Mouse (Mus musculus): ENCODE measurements around the gene Tacr1. TPM values are rescaled to one million over a fixed set of nuclear protein-coding genes. Genes with fewer than 3 reads are reported as not detected.
"Not testable (repeated sequence)": the region's sequence is repeated elsewhere in the genome, so short reads cannot be mapped to it uniquely, and the experiment has no call there.

The Tacr1 gene
- polyA plus RNA-seq (2016; fragmentation: Nextera tagmentation; extraction: Ambion mirVana), result 2.7 and 2.8 TPM in 2 replicates

DNA sequence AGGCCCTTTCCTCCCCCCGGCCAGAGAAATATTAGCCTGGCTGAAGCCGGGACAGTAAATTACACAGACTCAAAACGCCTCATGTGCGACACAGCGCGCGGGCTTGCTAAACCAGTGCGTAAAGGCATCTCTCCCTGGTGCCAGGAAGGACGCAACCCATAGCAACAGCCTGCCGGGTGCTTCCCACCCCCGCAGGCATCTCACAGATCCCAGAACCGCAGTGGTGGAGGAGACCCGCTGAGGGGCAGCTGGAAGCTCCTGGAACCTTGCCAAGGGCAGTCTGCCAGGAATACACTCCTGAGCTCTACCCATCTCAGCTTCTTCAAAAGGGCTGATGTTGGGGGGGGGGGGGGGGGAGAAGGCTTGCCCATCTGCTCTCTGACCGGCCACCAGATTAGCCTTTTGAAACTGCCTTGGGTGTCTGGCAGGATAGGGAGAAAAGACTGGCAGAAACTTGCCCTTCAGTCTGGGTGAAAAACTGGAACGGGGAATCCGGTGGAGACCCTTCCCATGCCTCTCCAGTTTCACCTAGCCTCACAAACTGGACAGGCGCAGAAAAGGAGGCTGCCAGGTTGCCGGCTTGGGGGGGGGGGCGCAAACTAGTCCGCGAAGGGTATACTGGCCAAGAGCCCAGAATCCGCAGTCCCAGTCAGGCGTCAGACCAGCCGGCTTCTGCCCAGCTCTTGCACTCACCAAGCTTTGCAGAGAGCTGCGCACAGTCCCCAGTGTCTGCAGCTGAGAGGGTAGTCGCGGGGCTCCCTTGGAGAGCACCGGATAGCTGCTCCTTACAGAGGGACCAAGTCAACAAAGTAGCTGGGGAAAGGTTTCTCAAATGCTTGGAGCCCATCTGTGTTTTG is at the start of gene Tacr1:
Gene Tacr1 (plus strand): TSS at position 740 of the 857 bp plus-strand sequence.
- H3K9me3 ChIP-seq (replicated peaks), result no peaks in the 10 kb centered on the region
- peak within 1 kb of the TSS; percentile 37 for H3K4me3 ChIP-seq
- peak within 1 kb of the TSS; percentile 50 for H3K9ac ChIP-seq
- peak within 1 kb of the TSS; percentile 60 for H3K27ac ChIP-seq
- peaks cover 53% of the 10 kb centered on the region for H3K27me3 ChIP-seq
- H3K36me3 ChIP-seq, result no peaks in the 10 kb centered on the region
- peak within 1 kb of the TSS; percentile 79 for H3K4me2 ChIP-seq (replicated peaks)
- ATAC-seq (ENCODE audit: low FRiP score), result peak; percentile 96
- WGBS, result under 1% methylated on average over 28 of the region's 28 CpGs
- peaks cover 29% of the 10 kb centered on the region for H3K4me1 ChIP-seq

DNA sequence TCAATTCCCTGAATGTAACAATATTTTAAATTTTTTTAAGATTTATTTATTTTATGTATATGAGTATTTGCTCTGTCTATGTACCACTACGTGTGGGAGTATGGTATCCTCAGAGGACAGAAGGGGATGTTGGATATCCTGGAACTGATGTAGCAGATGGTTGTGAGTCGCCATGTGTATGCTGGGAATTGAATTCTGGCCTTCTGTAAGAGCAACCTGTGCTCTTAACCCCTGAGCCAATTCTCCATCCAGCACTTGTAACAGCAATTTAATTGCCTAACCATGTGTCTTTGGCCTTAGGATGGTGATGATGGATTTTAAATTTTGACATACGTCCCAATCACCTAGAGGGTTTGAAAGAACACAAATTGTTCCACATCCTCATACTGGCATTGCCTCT is 26.0 kb upstream of the Tacr1 start:
- no peak overlapping the region for H3K9ac ChIP-seq
- H3K27ac ChIP-seq, result no peak overlapping the region
- no peaks in the 10 kb centered on the region for H3K27me3 ChIP-seq
- H3K4me1 ChIP-seq, result no peaks in the 10 kb centered on the region
- 92% methylated on average over 3 of the region's 3 CpGs for WGBS
- no peak overlapping the region for H3K4me3 ChIP-seq
- no peak for ATAC-seq (ENCODE audit: low FRiP score)
- no peaks in the 10 kb centered on the region for H3K9me3 ChIP-seq (replicated peaks)
- H3K36me3 ChIP-seq, result no peaks in the 10 kb centered on the region
- H3K4me2 ChIP-seq (replicated peaks), result no peak overlapping the region

DNA sequence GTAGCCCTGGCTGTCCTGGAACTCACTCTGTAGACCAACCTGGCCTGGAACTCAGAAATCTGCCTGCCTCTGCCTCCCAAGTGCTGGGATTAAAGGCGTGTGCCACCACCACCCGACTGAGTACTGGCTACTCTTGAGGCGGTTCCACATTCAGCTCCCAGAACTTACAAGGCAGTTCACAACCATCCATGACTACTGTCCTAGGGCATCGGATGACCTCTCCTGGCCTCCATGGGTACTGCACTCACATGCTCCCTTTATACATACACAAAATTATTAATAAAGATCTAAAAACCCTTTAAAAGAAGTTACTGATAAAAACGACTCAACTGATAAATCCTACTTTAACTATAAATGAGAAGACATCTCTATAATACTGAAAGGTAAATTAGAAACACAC is 18.6 kb upstream of the Tacr1 start:
- ATAC-seq (ENCODE audit: low FRiP score), result no peak
- no peak overlapping the region for H3K9ac ChIP-seq
- H3K4me1 ChIP-seq, result no peaks in the 10 kb centered on the region
- no peaks in the 10 kb centered on the region; the same call in 1 of the 2 replicates for H3K9me3 ChIP-seq (replicated peaks)
- H3K36me3 ChIP-seq, result no peaks in the 10 kb centered on the region
- H3K27me3 ChIP-seq, result no peaks in the 10 kb centered on the region
- H3K4me2 ChIP-seq (replicated peaks), result no peak overlapping the region
- WGBS, result 91% methylated on average over 5 of the region's 5 CpGs
- H3K27ac ChIP-seq, result no peak overlapping the region
- H3K4me3 ChIP-seq, result no peak overlapping the region

DNA sequence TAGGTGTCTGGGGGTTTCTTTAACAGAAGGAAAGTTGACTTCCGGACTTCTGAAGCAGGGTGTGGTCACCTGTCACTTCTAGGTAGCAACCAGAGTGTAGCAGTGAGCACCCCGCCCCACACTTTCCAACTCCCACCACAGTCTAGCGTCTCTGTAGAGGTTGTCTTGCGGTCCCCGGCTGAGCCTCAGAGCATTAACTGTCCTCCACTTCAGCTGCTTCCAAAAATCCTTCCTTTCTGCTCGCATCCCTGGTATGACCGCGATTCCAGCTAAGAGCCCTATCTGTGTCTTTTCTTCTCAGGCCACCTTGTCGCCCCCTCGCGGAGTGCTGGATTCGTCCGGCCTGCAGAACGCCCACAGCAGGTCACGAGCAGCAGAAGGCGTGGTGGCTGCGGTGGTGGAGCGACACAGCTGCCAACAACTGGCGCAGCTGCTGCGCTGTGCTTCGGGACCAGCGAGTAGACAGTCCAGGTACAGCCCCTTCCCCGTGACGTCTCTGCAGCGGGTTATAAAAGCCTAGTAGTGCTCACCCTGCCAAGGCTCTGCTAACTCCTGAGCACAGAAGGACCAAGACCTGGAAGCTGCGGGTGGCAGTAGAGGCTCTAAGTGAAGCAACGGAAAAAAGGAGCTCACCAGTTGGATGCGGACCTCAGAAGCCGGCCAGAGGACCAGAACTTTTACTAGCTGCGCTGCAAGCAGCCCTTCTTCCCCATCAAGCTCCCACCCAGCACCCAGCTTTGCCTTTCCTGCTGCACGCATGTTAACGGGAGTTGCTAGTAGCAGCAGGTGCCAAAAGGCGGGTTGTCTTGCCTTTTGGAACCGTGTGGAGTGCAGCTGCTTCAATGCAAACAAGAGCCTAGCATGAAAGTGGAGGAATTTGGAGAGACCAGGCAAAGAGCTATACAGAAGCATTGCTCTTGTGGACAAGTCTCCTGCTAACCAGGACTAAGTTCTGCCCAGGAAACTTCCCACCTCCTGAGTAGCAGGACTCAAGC is 664 bp downstream of the Tacr1 start:
- WGBS, result 2% methylated on average over 34 of the region's 34 CpGs
- peak overlapping the region; percentile 79 for H3K4me2 ChIP-seq (replicated peaks)
- no peaks in the 10 kb centered on the region for H3K36me3 ChIP-seq
- H3K9ac ChIP-seq, result peak overlapping the region; percentile 50
- no peaks in the 10 kb centered on the region for H3K9me3 ChIP-seq (replicated peaks)
- ATAC-seq (ENCODE audit: low FRiP score), result peak; percentile 35
- H3K27me3 ChIP-seq, result peaks cover 53% of the 10 kb centered on the region
- peak overlapping the region; percentile 37 for H3K4me3 ChIP-seq
- H3K4me1 ChIP-seq, result peaks cover 29% of the 10 kb centered on the region
- H3K27ac ChIP-seq, result peak overlapping the region; percentile 60

- H3K27me3 ChIP-seq, result no peaks in the 10 kb centered on the region
- 77% methylated on average over 6 of the region's 6 CpGs for WGBS
- no peak overlapping the region for H3K4me3 ChIP-seq
- H3K4me1 ChIP-seq, result no peaks in the 10 kb centered on the region
- ATAC-seq (ENCODE audit: low FRiP score), result no peak
- H3K27ac ChIP-seq, result no peak overlapping the region
- no peak overlapping the region for H3K9ac ChIP-seq
- H3K9me3 ChIP-seq (replicated peaks), result no peaks in the 10 kb centered on the region
- H3K36me3 ChIP-seq, result no peaks in the 10 kb centered on the region
- no peak overlapping the region for H3K4me2 ChIP-seq (replicated peaks)
Observed at GRCm38 (mm10) chr6:82418367-82418766, 16.2 kb downstream of the Tacr1 start.

DNA sequence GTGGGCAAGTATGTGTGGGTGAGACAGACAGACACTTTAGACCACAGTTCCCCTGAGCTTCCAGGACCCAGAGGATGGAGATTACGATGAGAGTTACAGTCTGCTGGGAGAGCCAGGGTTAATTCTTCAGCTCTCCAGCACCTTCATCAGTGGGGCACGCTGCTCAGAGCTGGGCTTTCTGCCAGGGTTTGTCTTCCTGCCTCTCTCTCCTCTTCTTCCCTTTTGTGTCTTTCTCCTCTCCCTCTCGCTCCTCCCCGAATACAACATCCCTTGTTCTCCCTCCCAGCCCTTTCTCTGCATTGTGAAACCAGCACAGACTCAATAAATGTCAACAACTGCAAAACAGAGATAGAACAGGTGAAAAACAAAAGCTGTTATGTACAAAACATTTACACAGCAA is 18.1 kb downstream of the Tacr1 start:
- H3K27me3 ChIP-seq, result no peaks in the 10 kb centered on the region
- H3K4me1 ChIP-seq, result no peaks in the 10 kb centered on the region
- no peak overlapping the region for H3K27ac ChIP-seq
- H3K9me3 ChIP-seq (replicated peaks), result no peaks in the 10 kb centered on the region; the same call in 1 of the 2 replicates
- H3K9ac ChIP-seq, result no peak overlapping the region
- WGBS, result 61% methylated on average over 4 of the region's 4 CpGs
- H3K36me3 ChIP-seq, result no peaks in the 10 kb centered on the region
- no peak overlapping the region for H3K4me2 ChIP-seq (replicated peaks)
- ATAC-seq (ENCODE audit: low FRiP score), result no peak
- H3K4me3 ChIP-seq, result no peak overlapping the region

DNA sequence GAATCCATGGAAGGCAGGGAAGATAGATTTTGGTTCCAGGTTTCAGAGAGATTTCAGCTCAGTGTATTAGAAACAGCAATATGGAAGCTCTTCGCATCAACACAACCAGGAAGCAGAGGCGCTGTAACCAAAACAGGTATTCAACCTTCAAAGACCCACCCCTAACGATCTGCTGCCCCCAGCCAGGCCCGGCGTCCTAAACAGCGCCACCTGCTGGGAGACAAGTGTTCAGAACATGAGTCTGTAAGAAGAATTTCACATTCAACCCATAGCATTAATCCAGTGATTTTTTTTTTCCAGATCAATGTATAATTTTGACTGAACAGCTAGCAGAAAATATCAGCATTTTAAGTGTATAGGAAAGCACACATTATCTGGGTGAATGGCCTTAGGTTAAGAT is 26.8 kb downstream of the Tacr1 start:
- no peaks in the 10 kb centered on the region for H3K36me3 ChIP-seq
- H3K9ac ChIP-seq, result no peak overlapping the region
- 59% methylated on average over 6 of the region's 6 CpGs for WGBS

GRCm38 (mm10) chr6:82429766-82430165 is 27.6 kb downstream of the Tacr1 start:
- H3K4me3 ChIP-seq, result no peak overlapping the region
- H3K4me2 ChIP-seq (replicated peaks), result no peak overlapping the region
- H3K27me3 ChIP-seq, result no peaks in the 10 kb centered on the region
- H3K4me1 ChIP-seq, result no peaks in the 10 kb centered on the region
- H3K27ac ChIP-seq, result no peak overlapping the region
- no peak overlapping the region for H3K9ac ChIP-seq
- ATAC-seq (ENCODE audit: low FRiP score), result no peak
- WGBS, result 72% methylated on average over 6 of the region's 6 CpGs
- H3K36me3 ChIP-seq, result no peaks in the 10 kb centered on the region
- H3K9me3 ChIP-seq (replicated peaks), result no peaks in the 10 kb centered on the region

More for the DNA sequence above, 26.8 kb downstream of the Tacr1 start:
- no peaks in the 10 kb centered on the region for H3K27me3 ChIP-seq
- H3K4me1 ChIP-seq, result no peaks in the 10 kb centered on the region
- no peak overlapping the region for H3K27ac ChIP-seq
- no peak for ATAC-seq (ENCODE audit: low FRiP score)
- H3K4me2 ChIP-seq (replicated peaks), result no peak overlapping the region
- no peaks in the 10 kb centered on the region; the same call in 1 of the 2 replicates for H3K9me3 ChIP-seq (replicated peaks)
- no peak overlapping the region for H3K4me3 ChIP-seq

DNA sequence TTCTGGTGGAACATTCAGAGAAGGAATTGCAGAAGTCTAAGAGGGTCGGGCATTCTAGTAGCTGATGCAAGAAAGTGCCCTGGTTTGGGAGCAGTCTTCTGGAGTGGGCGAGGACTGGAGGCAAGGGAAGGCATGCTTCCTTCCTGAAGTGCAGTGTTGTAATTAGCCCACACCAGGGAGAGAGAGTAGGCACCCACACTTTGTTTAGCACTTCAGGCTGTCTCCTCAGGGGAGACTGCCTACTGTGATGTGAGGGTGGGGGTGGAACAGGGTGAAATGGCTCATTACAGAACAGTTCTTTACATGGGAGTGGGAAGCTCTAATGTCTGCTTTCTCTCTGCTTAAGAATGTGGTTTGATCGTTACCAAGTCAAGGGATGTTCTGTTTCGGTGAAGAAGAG is 35.0 kb downstream of the Tacr1 start:
- H3K4me2 ChIP-seq (replicated peaks), result no peak overlapping the region
- no peak overlapping the region for H3K4me3 ChIP-seq
- no peak for ATAC-seq (ENCODE audit: low FRiP score)
- 72% methylated on average over 4 of the region's 4 CpGs for WGBS
- H3K36me3 ChIP-seq, result no peaks in the 10 kb centered on the region
- no peaks in the 10 kb centered on the region for H3K27me3 ChIP-seq
- no peak overlapping the region for H3K9ac ChIP-seq
- H3K4me1 ChIP-seq, result no peaks in the 10 kb centered on the region
- no peak overlapping the region for H3K27ac ChIP-seq
- H3K9me3 ChIP-seq (replicated peaks), result no peaks in the 10 kb centered on the region

- not testable (repeated sequence) for H3K27me3 ChIP-seq; H3K9me3 ChIP-seq (replicated peaks); H3K36me3 ChIP-seq; H3K4me1 ChIP-seq; H3K9ac ChIP-seq; H3K27ac ChIP-seq; H3K4me2 ChIP-seq (replicated peaks); H3K4me3 ChIP-seq; ATAC-seq (ENCODE audit: low FRiP score)
- WGBS, result 68% methylated on average over 8 of the region's 8 CpGs
Observed at GRCm38 (mm10) chr6:82452206-82453095, 50.3 kb downstream of the Tacr1 start.

DNA sequence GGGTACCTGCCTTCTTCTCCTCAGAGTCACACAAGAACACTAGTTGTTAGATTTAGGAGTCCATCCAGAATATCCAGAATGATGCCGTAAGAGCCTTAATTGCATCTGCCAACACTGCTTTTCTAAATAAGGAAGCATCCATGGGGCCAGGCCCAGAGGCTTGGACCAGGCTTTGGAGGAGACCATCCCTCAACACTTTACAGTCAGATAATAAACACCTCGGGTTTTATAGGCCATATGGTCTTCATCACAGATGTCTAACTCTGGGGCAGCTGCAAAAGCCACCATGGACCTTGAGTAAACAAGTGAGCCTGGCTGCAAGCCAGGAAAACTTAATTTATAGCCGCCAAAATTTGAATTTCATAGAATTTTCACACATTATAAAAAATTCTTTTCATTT is 53.1 kb downstream of the Tacr1 start:
- no peak for ATAC-seq (ENCODE audit: low FRiP score)
- 71% methylated on average over 3 of the region's 3 CpGs for WGBS

More for the DNA sequence above, 53.1 kb downstream of the Tacr1 start:
- H3K36me3 ChIP-seq, result no peaks in the 10 kb centered on the region
- no peaks in the 10 kb centered on the region for H3K9me3 ChIP-seq (replicated peaks)
- H3K27ac ChIP-seq, result no peak overlapping the region
- H3K4me2 ChIP-seq (replicated peaks), result no peak overlapping the region
- H3K4me1 ChIP-seq, result 0 out of 2 replicates have a peak, but pooled peaks cover 4% of the 10 kb centered on the region
- H3K4me3 ChIP-seq, result no peak overlapping the region
- no peak overlapping the region for H3K9ac ChIP-seq
- no peaks in the 10 kb centered on the region for H3K27me3 ChIP-seq
